Mouse (Mus musculus) liver, postnatal 0 days (tissue): Measurements from ENCODE around the gene Lrrc38.

ENCODE experiments used
- CTCF ChIP-seq: sonication (generic); IDR thresholded peaks from 2 replicates; pipeline ENCODE4 v1.5.1; 2016; ENCODE audit warnings: antibody characterized with exemption, low read depth
- EP300 ChIP-seq: IDR thresholded peaks from 2 replicates; pipeline ENCODE4 v1.6.1; 2016; ENCODE audit warnings: antibody characterized with exemption, low read depth, mild to moderate bottlenecking

- no peak for TF ChIP-seq EP300
- no peak for TF ChIP-seq CTCF
Measured at GRCm38 (mm10) chr4:143411566-143412218, 62.1 kb downstream of the Lrrc38 start.
